Mouse (Mus musculus) CH12.LX (cell line): ENCODE measurements around the gene Nrd1. TPM values are rescaled to one million over a fixed set of nuclear protein-coding genes. Genes with fewer than 3 reads are reported as not detected.

Source experiments
- DNase-seq: peaks from one replicate; pipeline ENCODE4 v3.0.0-alpha.2; 2013; ENCODE audit errors: extremely low read depth
- H3K27ac ChIP-seq: 2 replicates; pipeline ENCODE4 v1.5.1; 2012; ENCODE audit warnings: low read depth, mild to moderate bottlenecking, control low read depth, moderate library complexity; ENCODE audit not compliant: insufficient read depth
- H3K27me3 ChIP-seq: replicated peaks from 2 replicates; pipeline ENCODE3; 2012; ENCODE audit warnings: inconsistent platforms
- H3K36me3 ChIP-seq, 2 experiments: replicated peaks in 1 of 2; 2 replicates each; pipeline versions ENCODE3 to v1.6.1; 2012; ENCODE audit warnings: inconsistent platforms in 1 of 2, low read length in 1 of 2, mild to moderate bottlenecking in 1 of 2, mixed read lengths in 1 of 2, moderate library complexity in 1 of 2; ENCODE audit not compliant: control insufficient read depth in 1 of 2, insufficient read depth in 1 of 2
- H3K4me1 ChIP-seq, 2 experiments: 2 replicates each; pipeline ENCODE4 v1.6.1; 2012; ENCODE audit warnings: inconsistent platforms in 1 of 2, moderate library complexity in 1 of 2; ENCODE audit not compliant: insufficient read depth in 2 of 2, control insufficient read depth in 1 of 2
- H3K4me2 ChIP-seq: 2 replicates; pipeline ENCODE4 v1.6.1; 2012; ENCODE audit warnings: low read depth, mild to moderate bottlenecking, control low read depth; ENCODE audit not compliant: poor library complexity, insufficient read depth, severe bottlenecking
- H3K4me3 ChIP-seq, 3 experiments: fragments of 150-350 bp in 1 of 3; sonication (generic) in 1 of 3; replicated peaks in 1 of 3; 2 replicates each; pipeline versions ENCODE3 to v1.5.1; 2011 to 2012; ENCODE audit warnings: low read depth in 2 of 3, low read length in 2 of 3, mild to moderate bottlenecking in 2 of 3, moderate library complexity in 2 of 3, control low read depth in 1 of 3, improper control_type of control experiment in 1 of 3, inconsistent platforms in 1 of 3, mixed read lengths in 1 of 3; ENCODE audit not compliant: poor library complexity in 1 of 3
- H3K79me2 ChIP-seq: replicated peaks from 2 replicates; pipeline ENCODE4 v1.6.1; 2012; ENCODE audit warnings: mild to moderate bottlenecking, moderate library complexity; ENCODE audit not compliant: control insufficient read depth, poor library complexity, insufficient read depth, severe bottlenecking; ENCODE audit errors: extremely low read depth
- H3K9ac ChIP-seq: 2 replicates; pipeline ENCODE4 v1.6.1; 2012; ENCODE audit warnings: low read depth, mild to moderate bottlenecking, control low read depth, moderate library complexity; ENCODE audit not compliant: insufficient read depth
- H3K9me3 ChIP-seq: replicated peaks from 2 replicates; pipeline ENCODE3; 2012; ENCODE audit warnings: low read length, inconsistent platforms, mixed read lengths
- BHLHE40 ChIP-seq: IDR thresholded peaks from 2 replicates; pipeline ENCODE4 v1.6.1; 2011; ENCODE audit warnings: mild to moderate bottlenecking, low read depth, low read length, improper control_type of control experiment
- CHD1 ChIP-seq: IDR thresholded peaks from 2 replicates; pipeline ENCODE4 v1.6.1; 2012; ENCODE audit warnings: low read depth, low read length, improper control_type of control experiment, inconsistent platforms
- CHD2 ChIP-seq: IDR thresholded peaks from 2 replicates; pipeline ENCODE4 v1.6.1; 2011; ENCODE audit warnings: low read length, improper control_type of control experiment
- CTCF ChIP-seq, 2 experiments: IDR thresholded peaks in 1 of 2; conservative IDR thresholded peaks in 1 of 2; 2 replicates each; pipeline ENCODE4 v1.5.1; 2011 to 2012; ENCODE audit warnings: low read depth in 2 of 2, low read length in 2 of 2, improper control_type of control experiment in 1 of 2, inconsistent platforms in 1 of 2, mild to moderate bottlenecking in 1 of 2, moderate library complexity in 1 of 2
- E2F4 ChIP-seq: IDR thresholded peaks from 2 replicates; pipeline ENCODE4 v1.6.1; 2011; ENCODE audit warnings: low read depth, low read length, improper control_type of control experiment; ENCODE audit not compliant: insufficient replicate concordance
- EP300 ChIP-seq: IDR thresholded peaks from 2 replicates; pipeline ENCODE4 v1.6.1; 2011; ENCODE audit warnings: low read length, improper control_type of control experiment
- ETS1 ChIP-seq: conservative IDR thresholded peaks from 2 replicates; pipeline ENCODE4 v1.6.1; 2012; ENCODE audit warnings: low read depth, mild to moderate bottlenecking, inconsistent platforms, low read length, improper control_type of control experiment, moderate library complexity
- GABPA ChIP-seq: IDR thresholded peaks from 2 replicates; pipeline ENCODE4 v1.6.1; 2012; ENCODE audit warnings: low read depth, low read length, improper control_type of control experiment, inconsistent platforms; ENCODE audit not compliant: insufficient replicate concordance
- HCFC1 ChIP-seq: IDR thresholded peaks from 2 replicates; pipeline ENCODE4 v1.6.1; 2012; ENCODE audit warnings: low read depth, mild to moderate bottlenecking, inconsistent platforms, low read length, improper control_type of control experiment
- IRF4 ChIP-seq: IDR thresholded peaks from 2 replicates; pipeline ENCODE4 v1.6.1; 2014; ENCODE audit warnings: low read depth, mild to moderate bottlenecking, inconsistent platforms, low read length, improper control_type of control experiment
- JUN ChIP-seq: IDR thresholded peaks from 2 replicates; pipeline ENCODE4 v1.6.1; 2011; ENCODE audit warnings: low read depth, mild to moderate bottlenecking, low read length, improper control_type of control experiment, moderate library complexity; ENCODE audit not compliant: insufficient read depth
- JUND ChIP-seq: conservative IDR thresholded peaks from 2 replicates; pipeline ENCODE4 v1.6.1; 2011; ENCODE audit warnings: low read depth, low read length, improper control_type of control experiment
- MAFK ChIP-seq: IDR thresholded peaks from 2 replicates; pipeline ENCODE4 v1.6.1; 2011; ENCODE audit warnings: low read length, improper control_type of control experiment; ENCODE audit not compliant: insufficient replicate concordance
- MEF2A ChIP-seq: IDR thresholded peaks from 2 replicates; pipeline ENCODE4 v1.6.1; 2014; ENCODE audit warnings: low read depth, mild to moderate bottlenecking, inconsistent platforms, low read length, improper control_type of control experiment, borderline replicate concordance
- MXI1 ChIP-seq: IDR thresholded peaks from 2 replicates; pipeline ENCODE4 v1.6.1; 2011; ENCODE audit warnings: mild to moderate bottlenecking, low read depth, low read length, improper control_type of control experiment
- NRF1 ChIP-seq: IDR thresholded peaks from 2 replicates; pipeline ENCODE4 v1.6.1; 2014; ENCODE audit warnings: low read depth, mild to moderate bottlenecking, inconsistent platforms, low read length, improper control_type of control experiment, moderate library complexity
- POLR2A ChIP-seq: IDR thresholded peaks from 2 replicates; pipeline ENCODE4 v1.6.1; 2011; ENCODE audit warnings: low read depth, mild to moderate bottlenecking, improper control_type of control experiment, low read length
- RAD21 ChIP-seq: IDR thresholded peaks from 2 replicates; pipeline ENCODE4 v1.6.1; 2011; ENCODE audit warnings: low read depth, mild to moderate bottlenecking, low read length, improper control_type of control experiment, moderate library complexity
- RCOR1 ChIP-seq: conservative IDR thresholded peaks from 2 replicates; pipeline ENCODE4 v1.6.1; 2012; ENCODE audit warnings: low read depth, mild to moderate bottlenecking, inconsistent platforms, low read length, improper control_type of control experiment
- SIN3A ChIP-seq: IDR thresholded peaks from 2 replicates; pipeline ENCODE4 v1.6.1; 2012; ENCODE audit warnings: low read length, improper control_type of control experiment, inconsistent platforms
- SMC3 ChIP-seq: IDR thresholded peaks from 2 replicates; pipeline ENCODE4 v1.6.1; 2011; ENCODE audit warnings: low read depth, low read length, improper control_type of control experiment
- TBP ChIP-seq: conservative IDR thresholded peaks from 2 replicates; pipeline ENCODE4 v1.6.1; 2011; ENCODE audit warnings: low read depth, low read length, improper control_type of control experiment
- TCF12 ChIP-seq: IDR thresholded peaks from 2 replicates; pipeline ENCODE4 v1.6.1; 2014; ENCODE audit warnings: low read depth, mild to moderate bottlenecking, inconsistent platforms, low read length, improper control_type of control experiment
- USF2 ChIP-seq: conservative IDR thresholded peaks from 2 replicates; pipeline ENCODE4 v1.6.1; 2011; ENCODE audit warnings: low read depth, low read length, improper control_type of control experiment
- ZMIZ1 ChIP-seq: IDR thresholded peaks from 2 replicates; pipeline ENCODE4 v1.6.1; 2012; ENCODE audit warnings: low read depth, mild to moderate bottlenecking, inconsistent platforms, low read length, improper control_type of control experiment
- dilution Hi-C: fragments of 300-500 bp; cut with MboI; formaldehyde crosslinking; loops from 2 replicates; pipeline ENCODE4 v1.14.3; 2020; ENCODE audit warnings: low sequenced_read_pairs; ENCODE audit not compliant: extremely low pct_unique_long_range_greater_than_20kb, extremely low pct_ligation_motif_present
- in situ Hi-C: fragments of 300-500 bp; cut with MboI; formaldehyde crosslinking; loops from 3 replicates; pipeline ENCODE4 v1.14.3; 2019; ENCODE audit warnings: low sequenced_read_pairs, low pct_ligation_motif_present, low pct_unique_long_range_greater_than_20kb, mixed read lengths
- polyA plus RNA-seq: library from polyadenylated mRNA; unstranded; fragments of >175 nt; gene quantifications from 2 replicates; pipeline ENCODE4 v1.2.1, GENCODE M21; 2012; ENCODE audit warnings: low read depth; ENCODE audit not compliant: insufficient read length
- total RNA-seq, 2 experiments: library from RNA; depleted of rRNA; stranded (reverse); fragments of 300-350 nt in 1 of 2; fragments of >200 nt in 1 of 2; gene quantifications; 2 replicates each; pipeline ENCODE4 v1.2.3; 2012 to 2014

Nrd1 gene
- total and polyA plus RNA-seq, 3 experiments: 37.7 to 147 (median 104) TPM

DNA sequence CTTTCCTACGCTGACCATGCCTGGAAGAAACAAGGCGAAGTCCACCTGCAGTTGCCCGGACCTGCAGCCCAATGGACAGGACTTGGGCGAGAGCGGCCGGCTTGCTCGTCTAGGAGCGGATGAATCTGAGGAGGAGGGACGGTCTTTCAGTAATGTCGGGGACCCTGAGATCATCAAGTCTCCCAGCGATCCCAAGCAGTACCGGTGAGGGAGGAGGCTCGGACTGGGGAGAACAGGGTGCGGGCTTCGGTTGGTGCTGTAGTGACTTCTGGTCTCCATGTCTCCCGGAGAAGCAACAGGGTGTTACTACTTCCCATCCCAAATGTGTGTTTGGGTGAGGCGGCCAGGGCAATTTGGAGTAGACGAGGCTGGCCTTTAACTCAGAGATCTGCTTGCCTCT, 506 bp downstream of the Nrd1 start:
- peaks cover 35% of the 10 kb centered on the region for H3K79me2 ChIP-seq
- peak overlapping the region; percentile 99 for H3K4me2 ChIP-seq
- H3K4me1 ChIP-seq: peaks cover 0 to 24% of the 10 kb centered on the region in 2 experiments; a peak in 2 of 4 replicates
- no peaks in the 10 kb centered on the region for H3K9me3 ChIP-seq
- in situ Hi-C loops: no loop called here
- no peak for DNase-seq
- dilution Hi-C loops: no loop called here
- H3K27me3 ChIP-seq: no peaks in the 10 kb centered on the region
- TF ChIP-seq CHD1: 0 out of 2 replicates have a peak, but pooled peaks have one; percentile 58
- TF ChIP-seq RAD21: no peak
- TF ChIP-seq USF2: no peak
- TF ChIP-seq TBP: no peak
- TF ChIP-seq SIN3A: peak; percentile 30; the same call in 1 of the 2 replicates
- TF ChIP-seq MAFK: no peak
- TF ChIP-seq IRF4: no peak
- TF ChIP-seq NRF1: no peak
- no peak for TF ChIP-seq BHLHE40
- H3K36me3 ChIP-seq: peaks cover 7 to 19% of the 10 kb centered on the region in 2 experiments
- H3K27ac ChIP-seq: peak overlapping the region; percentile 82
- peak overlapping the region; percentile 96 for H3K9ac ChIP-seq
- peak overlapping the region; percentile 73 to 99 (median 91) for H3K4me3 ChIP-seq

DNA sequence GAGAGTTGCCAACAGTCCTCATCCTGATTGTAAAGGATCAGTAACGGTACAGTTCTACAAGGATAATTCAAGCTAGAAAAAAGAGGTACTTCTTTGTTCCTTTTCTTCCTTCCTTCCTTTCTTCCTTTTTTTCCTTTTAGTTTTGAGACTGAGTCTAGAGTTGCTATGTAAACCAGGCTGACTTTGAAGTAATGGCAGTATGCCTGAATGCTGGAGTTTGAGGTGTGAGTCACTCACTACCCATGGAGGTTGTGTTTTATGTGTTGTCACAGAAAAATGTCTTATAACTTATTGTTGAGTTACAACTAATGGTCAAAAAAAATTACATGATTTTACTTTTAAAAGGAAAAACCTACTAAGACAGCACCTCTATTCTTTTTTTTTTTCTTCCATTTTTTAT, 7.6 kb downstream of the Nrd1 start:
- Histone ChIP-seq H3K36me3 (peaks cover 9 to 46% of the 10 kb centered on the region in 2 experiments), H3K27ac (no peak overlapping the region)
- dilution Hi-C loops: no loop called here

More for the DNA sequence above, 7.6 kb downstream of the Nrd1 start:
- Histone ChIP-seq H3K9me3 (no peaks in the 10 kb centered on the region), H3K79me2 (peaks cover 22% of the 10 kb centered on the region), H3K4me2 (no peak overlapping the region), H3K9ac (no peak overlapping the region), H3K27me3 (no peaks in the 10 kb centered on the region), H3K4me1 (peaks cover 0 to 18% of the 10 kb centered on the region in 2 experiments; a peak in 2 of 4 replicates), H3K4me3 (no peak overlapping the region)
- no peak for DNase-seq
- in situ Hi-C loops: no loop called here
- no peak for TF ChIP-seq RCOR1
- no peak for TF ChIP-seq JUND
- no peak for TF ChIP-seq SIN3A
- TF ChIP-seq MEF2A: no peak
- TF ChIP-seq E2F4: no peak
- no peak for TF ChIP-seq TCF12
- no peak for TF ChIP-seq ETS1
- no peak for TF ChIP-seq ZMIZ1
- TF ChIP-seq JUN: no peak
- TF ChIP-seq NRF1: no peak
- no peak for TF ChIP-seq CTCF (conservative IDR thresholded peaks at IDR 0.05 in 1 of 2, IDR thresholded peaks at IDR 0.05 in 1 of 2; ENCODE audit: low read depth in 2 of 2, low read length in 2 of 2)
- no peak for TF ChIP-seq POLR2A
- no peak for TF ChIP-seq CHD2
- no peak for TF ChIP-seq SMC3
- TF ChIP-seq GABPA: no peak
- no peak for TF ChIP-seq EP300
- TF ChIP-seq HCFC1: no peak
- TF ChIP-seq CHD1: no peak
- no peak for TF ChIP-seq MXI1
